Mouse (Mus musculus): ENCODE data around the gene Gm13102. TPM values are rescaled to one million over a fixed set of nuclear protein-coding genes. Genes with fewer than 3 reads are reported as not detected.
"Not testable (repeated sequence)": the region's sequence is repeated elsewhere in the genome, so short reads cannot be mapped to it uniquely, and the experiment has no call there.

The Gm13102 gene
- not detected in 2 replicates for polyA plus RNA-seq (2015; fragmentation: Nextera tagmentation; extraction: Ambion mirVana)

GRCm38 (mm10) chr4:144106174-144106573 lies at the start of gene Gm13102:
Gene Gm13102, plus strand, starts transcription at chr4:144106474.
- H3K27ac ChIP-seq; H3K4me1 ChIP-seq; H3K4me2 ChIP-seq; ATAC-seq (replicated peaks); H3K9me3 ChIP-seq; H3K9ac ChIP-seq; H3K36me3 ChIP-seq (replicated peaks); H3K4me3 ChIP-seq; H3K27me3 ChIP-seq (replicated peaks): not testable (repeated sequence)
- WGBS, result 80% methylated on average over 1 of the region's 2 CpGs

- not testable (repeated sequence) for H3K9me3 ChIP-seq; H3K4me3 ChIP-seq; H3K4me1 ChIP-seq; H3K4me2 ChIP-seq; ATAC-seq (replicated peaks); H3K27ac ChIP-seq; H3K27me3 ChIP-seq (replicated peaks); H3K36me3 ChIP-seq (replicated peaks); H3K9ac ChIP-seq
- 78% methylated on average over 3 of the region's 3 CpGs for WGBS
Measured at GRCm38 (mm10) chr4:144058826-144059225, 47.4 kb upstream of the Gm13102 start, which contains the start of gene Pramel4. Gene Pramel4, plus strand, starts transcription at chr4:144059126.

Other genes with a start within 250 kb of the Gm13102 start
- not detected in 2 replicates for gene Pramef6, start 206.1 kb upstream of the Gm13102 start, polyA plus RNA-seq (2015; fragmentation: Nextera tagmentation; extraction: Ambion mirVana)
- gene Pramef25, start 155.5 kb upstream of the Gm13102 start, polyA plus RNA-seq (2015; fragmentation: Nextera tagmentation; extraction: Ambion mirVana), result not detected in 2 replicates
- gene Gm13101, start 139.5 kb upstream of the Gm13102 start, polyA plus RNA-seq (2015; fragmentation: Nextera tagmentation; extraction: Ambion mirVana), result not detected in 2 replicates
- gene Pramef17, start 112.1 kb upstream of the Gm13102 start, polyA plus RNA-seq (2015; fragmentation: Nextera tagmentation; extraction: Ambion mirVana), result not detected in 2 replicates
- gene Pramel4, start 47.3 kb upstream of the Gm13102 start, polyA plus RNA-seq (2015; fragmentation: Nextera tagmentation; extraction: Ambion mirVana), result not detected in 2 replicates
- gene Oog3, start 56.2 kb downstream of the Gm13102 start, polyA plus RNA-seq (2015; fragmentation: Nextera tagmentation; extraction: Ambion mirVana), result not detected in 2 replicates
- not detected in 2 replicates for gene Oog2, start 84.2 kb downstream of the Gm13102 start, polyA plus RNA-seq (2015; fragmentation: Nextera tagmentation; extraction: Ambion mirVana)
- gene C87977, start 106.8 kb downstream of the Gm13102 start, polyA plus RNA-seq (2015; fragmentation: Nextera tagmentation; extraction: Ambion mirVana), result not detected in 2 replicates
- gene Pramel5, start 174.0 kb downstream of the Gm13102 start, polyA plus RNA-seq (2015; fragmentation: Nextera tagmentation; extraction: Ambion mirVana), result not detected in 2 replicates
- gene Gm13128, start 223.8 kb downstream of the Gm13102 start, polyA plus RNA-seq (2015; fragmentation: Nextera tagmentation; extraction: Ambion mirVana), result not detected in 2 replicates